Mouse (Mus musculus): Measurements from ENCODE around the gene Wdr5. TPM values are rescaled to one million over a fixed set of nuclear protein-coding genes. Genes with fewer than 3 reads are reported as not detected.

The Wdr5 gene
- total RNA-seq, 2 experiments from 2014 or later, result 21.3 to 42.8 TPM

Other genes with a start within 250 kb of the Wdr5 start
- gene Vav2, start 88.1 kb upstream of the Wdr5 start, total RNA-seq (2015), result 5.9 and 8.0 TPM in 2 replicates
- gene Vav2, start 88.1 kb upstream of the Wdr5 start, total RNA-seq (2017), result 11.0 and 11.5 TPM in 2 replicates
- 0.93 TPM in 1 of 2 replicates, not detected in the other for gene Brd3os, start 72.8 kb upstream of the Wdr5 start, total RNA-seq (2015)
- 0.11 TPM in 1 of 2 replicates, not detected in the other for gene Brd3os, start 72.8 kb upstream of the Wdr5 start, total RNA-seq (2017)
- 43.1 and 60.4 TPM in 2 replicates for gene Brd3, start 7.5 kb upstream of the Wdr5 start, total RNA-seq (2015)
- 22.4 and 28.3 TPM in 2 replicates for gene Brd3, start 7.5 kb upstream of the Wdr5 start, total RNA-seq (2017)
- gene Rxra, start 161.3 kb downstream of the Wdr5 start, total RNA-seq (2015), result 15.4 and 16.1 TPM in 2 replicates
- 16.8 and 17.0 TPM in 2 replicates for gene Rxra, start 161.3 kb downstream of the Wdr5 start, total RNA-seq (2017)

All from megakaryocyte, adult 5-6 weeks (primary cell).